Comparison of ENCODE assay signal across 26 mouse cellular contexts in genomic region chr5:115111156-115111555, GRCm38 (mm10). TPM values are rescaled to one million over a fixed set of nuclear protein-coding genes. Genes with fewer than 3 reads are reported as not detected.
DNase-seq lines count a peak whose midpoint lies in the region; TF ChIP-seq lines count a peak whose summit lies in the region.
"Had no signal": no experiment of that assay in that cellular context is flagged by ENCODE, and none has a peak within 500 bp of the region (broad histone marks: within the 10 kb centered on the region; RNA-seq: fewer than 3 reads in every experiment).

No protein-coding gene starts in this region.

- DNase-seq in heart, postnatal 4 days = peak; percentile 42
- DNase-seq in heart, adult 11 months = no peak
- DNase-seq in kidney, postnatal 25 days = peak; percentile 14 to 59
- no peak for DNase-seq in kidney, adult 11 months
- no peak for DNase-seq in ES-E14 (ENCODE audit: low read depth, low spot score)
- DNase-seq in urinary bladder, adult 18-20 months (ENCODE audit: low spot score in 2 of 2) = no peak
- DNase-seq: B cell, adult 2 months; cerebellum, adult 2 months; gastrocnemius, adult 2 months; gastrocnemius, postnatal 36 days; heart, adult 2 months; kidney, adult 18-20 months; liver; thymus, postnatal 14 days had no signal

- in situ Hi-C loops in ES-E14 (cut with MboI; ENCODE audit: low sequenced_read_pairs in 2 of 2, unreplicated experiment in 2 of 2) = no loop called here

- peaks cover 55% of the 10 kb centered on the region for H3K4me1 ChIP-seq in E14TG2a.4 (replicated peaks; ENCODE audit: low read depth, low read length)
- H3K4me1 ChIP-seq in ES-E14 (ENCODE audit: control insufficient read depth in 2 of 2, insufficient read depth in 2 of 2, low read length in 2 of 2, poor library complexity in 1 of 2) = peaks cover 0 to 17% of the 10 kb centered on the region in 2 experiments; a peak in 2 of 4 replicates
- H3K4me1 ChIP-seq: embryonic facial prominence, embryonic 12.5 days; heart, embryonic 12.5 days; liver, embryonic 15.5 days; lung, embryonic 15.5 days had no signal

- H3K9me3 ChIP-seq in E14TG2a.4 (ENCODE audit: low read length) (no peaks in the 10 kb centered on the region), ES-E14 (ENCODE audit: control insufficient read depth, insufficient read depth, low read depth, low read length) (no peaks in the 10 kb centered on the region)
- H3K9me3 ChIP-seq: embryonic facial prominence, embryonic 12.5 days; heart, embryonic 12.5 days; kidney, embryonic 15.5 days; liver, embryonic 15.5 days; lung, embryonic 15.5 days had no signal

- no peak for TF ChIP-seq CTCF in E14TG2a.4 (conservative IDR thresholded peaks at IDR 0.05; ENCODE audit: low read length)

- no peaks in the 10 kb centered on the region for H3K27me3 ChIP-seq in E14TG2a.4 (ENCODE audit: insufficient read depth, low read length)
- H3K27me3 ChIP-seq: embryonic facial prominence, embryonic 12.5 days; heart, embryonic 12.5 days; kidney, embryonic 15.5 days; liver, embryonic 15.5 days; lung, embryonic 15.5 days; Patski had no signal

- H3K4me3 ChIP-seq in E14TG2a.4 (replicated peaks; ENCODE audit: low read length) (peak overlapping the region; percentile 73), ES-E14 (ENCODE audit: insufficient read depth in 1 of 2, low read depth in 1 of 2, low read length in 2 of 2, poor library complexity in 1 of 2, severe bottlenecking in 1 of 2) (no peak overlapping the region)
- H3K4me3 ChIP-seq: embryonic facial prominence, embryonic 12.5 days; gastrocnemius, adult 2 months; heart, adult 2 months; heart, embryonic 12.5 days; kidney, embryonic 15.5 days; liver, embryonic 15.5 days; lung, embryonic 15.5 days; myocyte had no signal

- H3K36me3 ChIP-seq in E14TG2a.4 (ENCODE audit: insufficient read depth, low read length) (peaks cover 48% of the 10 kb centered on the region), ES-E14 (ENCODE audit: control insufficient read depth, insufficient read depth, low read length, poor library complexity, severe bottlenecking) (peaks cover 5% of the 10 kb centered on the region; the same call in 1 of the 2 replicates)

- 0 out of 2 replicates have a peak overlapping the region, but pooled peaks have one; percentile 4 for H3K9ac ChIP-seq in ES-E14 (ENCODE audit: insufficient read depth, low read depth, low read length, poor library complexity, severe bottlenecking)
- H3K9ac ChIP-seq: embryonic facial prominence, embryonic 12.5 days; heart, embryonic 12.5 days; kidney, embryonic 15.5 days; liver, embryonic 15.5 days; lung, embryonic 15.5 days had no signal

- H3K27ac ChIP-seq in ES-E14 (ENCODE audit: insufficient read depth, low read depth, low read length, poor library complexity, severe bottlenecking) = no peak overlapping the region
- H3K27ac ChIP-seq: embryonic facial prominence, embryonic 12.5 days; gastrocnemius, adult 2 months; heart, adult 2 months; kidney, embryonic 15.5 days; liver, embryonic 15.5 days; lung, embryonic 15.5 days had no signal

TF ChIP-seq in ES-E14, 5 proteins besides CTCF, POLR2A, EP300 and RAD21:
- no peak for TF ChIP-seq MAFK (IDR thresholded peaks at IDR 0.05; ENCODE audit: insufficient read depth, low read depth, low read length)
- TF ChIP-seq HCFC1 (IDR thresholded peaks at IDR 0.05; ENCODE audit: borderline replicate concordance, insufficient read depth, low read length) = no peak
- TF ChIP-seq ZNF384 (IDR thresholded peaks at IDR 0.05; ENCODE audit: low read depth, low read length) = no peak
- no peak for TF ChIP-seq CHD2 (IDR thresholded peaks at IDR 0.05; ENCODE audit: low read depth, low read length)
- no peak for TF ChIP-seq ZC3H11A (IDR thresholded peaks at IDR 0.05; ENCODE audit: borderline replicate concordance, low read depth, low read length)

RNA-seq across cellular contexts. Expression of gene Acads, which starts 8.0 kb away (rescaled TPM):
- total RNA-seq in heart, postnatal 4 days (2021) = 100 to 1,000 TPM; 153 to 165 TPM
- total RNA-seq in ES-E14 (2012; rRNA removed) = 41.1 and 43.6 TPM in 2 replicates

RNA-seq across cellular contexts. Expression of gene Gm10401, which starts 13.1 kb away (rescaled TPM):
- total RNA-seq in heart, postnatal 4 days (2021) = not detected
- 5.8 and 7.7 TPM in 2 replicates for total RNA-seq in ES-E14 (2012; rRNA removed)
- total RNA-seq: gastrocnemius, adult 2 months; gastrocnemius, postnatal 36 days; heart, adult 2 months; hematopoietic stem cell, adult 5-6 weeks; left cerebral cortex, postnatal 10 days; megakaryocyte progenitor cell, adult 5-6 weeks; midbrain, postnatal 0 days had no signal

RNA-seq across cellular contexts. Expression of gene Unc119b, which starts 23.6 kb away (rescaled TPM):
- total RNA-seq in heart, postnatal 4 days (2021) = 10 to 100 TPM; 21.7 to 25.9 TPM
- 27.1 and 27.5 TPM in 2 replicates for total RNA-seq in ES-E14 (2012; rRNA removed)

RNA-seq across cellular contexts. Expression of gene Mlec, which starts 46.8 kb away (rescaled TPM):
- total RNA-seq in heart, postnatal 4 days (2021) = 100 to 1,000 TPM; 104 to 111 TPM
- 191 and 272 TPM in 2 replicates for total RNA-seq in ES-E14 (2012; rRNA removed)

Comparison
In these comparisons a context has a peak if more than half of its experiments do, and no peak if none do; other contexts are left out.
1. DNase-seq: peak in heart, postnatal 4 days (single experiment) and kidney, postnatal 25 days (2 of 2); none in heart, adult 11 months (single experiment), kidney, adult 11 months (single experiment), ES-E14 (single experiment) and urinary bladder, adult 18-20 months (0 of 2).